Mouse (Mus musculus): Measurements from ENCODE around the gene Anapc5.

DNA sequence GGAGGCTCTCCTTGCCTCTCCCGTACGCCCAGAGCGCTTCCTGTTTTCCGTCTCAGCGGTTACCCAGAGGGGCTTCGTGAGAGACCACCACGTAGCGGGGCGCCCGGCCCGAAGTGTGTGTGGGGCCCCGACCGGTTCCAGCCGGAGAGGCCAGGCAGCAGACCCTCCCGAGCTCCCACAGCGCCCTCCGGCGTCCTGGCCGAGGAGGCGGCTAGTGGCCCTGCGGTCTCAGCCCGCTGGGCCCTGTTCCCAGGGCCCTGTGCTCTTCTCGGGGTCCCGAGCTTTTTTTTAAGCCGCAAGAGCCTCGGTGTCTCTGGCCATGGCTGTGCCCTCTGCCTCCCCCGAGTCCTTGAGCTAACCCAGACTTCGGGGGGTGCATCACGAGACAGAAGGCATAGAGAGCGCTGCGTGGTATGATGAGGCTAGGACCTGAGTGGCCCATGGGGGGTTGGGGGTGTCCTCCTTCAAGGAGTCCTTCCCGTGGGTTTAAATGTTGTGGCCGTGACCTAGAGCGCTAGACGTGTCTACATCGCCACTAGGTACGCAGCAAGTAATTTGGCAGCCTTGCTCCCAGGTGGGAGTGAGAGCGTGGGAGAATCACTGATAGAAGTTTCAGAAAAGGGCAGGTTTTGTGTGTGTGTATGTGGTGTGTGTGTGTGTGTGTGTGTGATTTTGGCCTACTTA is 29.3 kb upstream of the Anapc5 start:
- TF ChIP-seq CTCF (IDR thresholded peaks at IDR 0.05; ENCODE audit: borderline replicate concordance, insufficient read depth, low read depth, low read length) (peak; percentile 18; the same call in 1 of the 2 replicates), POLR2A (IDR thresholded peaks at IDR 0.05; ENCODE audit: borderline replicate concordance, insufficient read depth, low read length) (0 out of 2 replicates have a peak, but pooled peaks have one; percentile 10)
